Mouse (Mus musculus): ENCODE measurements around the gene Slc12a7.

Slc12a7 gene

GRCm38 (mm10) chr13:73822187-73822800 is 89.4 kb downstream of the Slc12a7 start:
- DNase-seq, result peak; percentile 77

GRCm38 (mm10) chr13:73823711-73824110 is 90.8 kb downstream of the Slc12a7 start:
- no peak for DNase-seq

- DNase-seq, result no peak
These were observed 94.3 kb downstream of the Slc12a7 start for GRCm38 (mm10) chr13:73827243-73827642.

GRCm38 (mm10) chr13:73831486-73831885 is 98.6 kb downstream of the Slc12a7 start:
- DNase-seq, result peak; percentile 59

GRCm38 (mm10) chr13:73833809-73834208 is 100.9 kb downstream of the Slc12a7 start:
- DNase-seq, result no peak

GRCm38 (mm10) chr13:73835791-73836190 is 102.9 kb downstream of the Slc12a7 start:
- no peak for DNase-seq

GRCm38 (mm10) chr13:73836491-73836890 is 103.6 kb downstream of the Slc12a7 start:
- no peak for DNase-seq

GRCm38 (mm10) chr13:73837708-73838107 is 104.8 kb downstream of the Slc12a7 start:
- peak; percentile 44 for DNase-seq

GRCm38 (mm10) chr13:73839137-73839548 is 106.2 kb downstream of the Slc12a7 start:
- no peak for DNase-seq

GRCm38 (mm10) chr13:73839740-73840139 is 106.8 kb downstream of the Slc12a7 start:
- DNase-seq, result no peak

GRCm38 (mm10) chr13:73842696-73843095 is 109.8 kb downstream of the Slc12a7 start:
- no peak for DNase-seq

GRCm38 (mm10) chr13:73846589-73847464 is 113.9 kb downstream of the Slc12a7 start:
- DNase-seq, result peak; percentile 26

GRCm38 (mm10) chr13:73847465-73847836 is 114.6 kb downstream of the Slc12a7 start, which contains the start of gene Nkd2:
Nkd2 (minus strand) TSS chr13:73847631.
- DNase-seq, result peak; percentile 92
